Mouse (Mus musculus): ENCODE measurements around the gene Trpc2. TPM values are rescaled to one million over a fixed set of nuclear protein-coding genes. Genes with fewer than 3 reads are reported as not detected.

The Trpc2 gene
- total and polyA plus RNA-seq, 3 experiments = not detected

GRCm38 (mm10) chr7:102104126-102104525, 21.2 kb downstream of the Trpc2 start:
- H3K27ac ChIP-seq (ENCODE audit: control insufficient read depth, low read depth, low read length) = no peak overlapping the region
- H3K36me3 ChIP-seq (ENCODE audit: control insufficient read depth in 1 of 2, insufficient read depth in 2 of 2, low read length in 2 of 2) = peaks cover 0 to 3% of the 10 kb centered on the region in 2 experiments; a peak in 1 of 4 replicates
- no peak overlapping the region for H3K9ac ChIP-seq (ENCODE audit: control insufficient read depth, low read depth, low read length, poor library complexity, severe bottlenecking)
- TF ChIP-seq ZNF384 (IDR thresholded peaks at IDR 0.05; ENCODE audit: low read depth, low read length) = no peak
- TF ChIP-seq JUND (IDR thresholded peaks at IDR 0.05; ENCODE audit: low read depth, low read length) = no peak
- TF ChIP-seq MEF2A (IDR thresholded peaks at IDR 0.05; ENCODE audit: extremely low read depth, insufficient replicate concordance, low read depth, low read length, poor library complexity, severe bottlenecking) = no peak
- no peak for TF ChIP-seq CHD2 (IDR thresholded peaks at IDR 0.05; ENCODE audit: low read length)
- no peak for TF ChIP-seq TCF12 (IDR thresholded peaks at IDR 0.05; ENCODE audit: low read depth, low read length)
- no peak for TF ChIP-seq RAD21 (IDR thresholded peaks at IDR 0.05; ENCODE audit: low read depth, low read length)
- no peak for TF ChIP-seq SMC3 (IDR thresholded peaks at IDR 0.05; ENCODE audit: low read depth, low read length)
- TF ChIP-seq HCFC1 (IDR thresholded peaks at IDR 0.05; ENCODE audit: low read depth, low read length) = no peak
- TF ChIP-seq EP300 (IDR thresholded peaks at IDR 0.05; ENCODE audit: low read depth in 1 of 2, low read length in 2 of 2) = no peak
- TF ChIP-seq ETS1 (IDR thresholded peaks at IDR 0.05; ENCODE audit: low read depth, low read length) = no peak
- TF ChIP-seq ZMIZ1 (IDR thresholded peaks at IDR 0.05; ENCODE audit: low read depth, low read length) = no peak
- TF ChIP-seq BHLHE40 (IDR thresholded peaks at IDR 0.05; ENCODE audit: borderline replicate concordance, low read depth, low read length) = no peak
- TF ChIP-seq MAZ (IDR thresholded peaks at IDR 0.05; ENCODE audit: low read depth, low read length) = no peak
- no peak for TF ChIP-seq USF1 (IDR thresholded peaks at IDR 0.05; ENCODE audit: low read depth, low read length)
- no peak for TF ChIP-seq UBTF (IDR thresholded peaks at IDR 0.05; ENCODE audit: borderline replicate concordance, insufficient read depth, low read depth, low read length)
- TF ChIP-seq KAT2A (conservative IDR thresholded peaks at IDR 0.05; ENCODE audit: low read depth, low read length) = no peak
- TF ChIP-seq MAFK (IDR thresholded peaks at IDR 0.05; ENCODE audit: borderline replicate concordance, low read depth, low read length) = no peak
- TF ChIP-seq ELF1 (IDR thresholded peaks at IDR 0.05; ENCODE audit: low read depth, low read length) = no peak
- TF ChIP-seq CTCF (IDR thresholded peaks at IDR 0.05 in 2 of 3, conservative IDR thresholded peaks at IDR 0.05 in 1 of 3; ENCODE audit: control insufficient read depth in 1 of 3, insufficient read depth in 1 of 3, low read depth in 2 of 3, low read length in 3 of 3, poor library complexity in 1 of 3, severe bottlenecking in 1 of 3) = no peak
- H3K4me3 ChIP-seq (ENCODE audit: control insufficient read depth in 1 of 2, insufficient read depth in 1 of 2, low read depth in 2 of 2, low read length in 2 of 2) = no peak overlapping the region
- H3K27me3 ChIP-seq (ENCODE audit: control insufficient read depth in 1 of 2, insufficient read depth in 2 of 2, low read length in 2 of 2) = no peaks in the 10 kb centered on the region; a peak in 3 of 4 replicates
- no peak for DNase-seq (ENCODE audit: low read depth, low spot score)
- H3K4me1 ChIP-seq (ENCODE audit: control insufficient read depth in 1 of 2, insufficient read depth in 2 of 2, low read length in 2 of 2) = peaks cover 6 to 9% of the 10 kb centered on the region in 2 experiments
- H3K79me2 ChIP-seq (ENCODE audit: control insufficient read depth, insufficient read depth, low read length, poor library complexity) = no peaks in the 10 kb centered on the region
- H3K9me3 ChIP-seq (replicated peaks; ENCODE audit: insufficient read depth, low read length) = no peaks in the 10 kb centered on the region

GRCm38 (mm10) chr7:102106700-102107141, 23.8 kb downstream of the Trpc2 start:
- no peak for TF ChIP-seq KAT2A (conservative IDR thresholded peaks at IDR 0.05; ENCODE audit: low read depth, low read length)
- no peak for TF ChIP-seq ETS1 (IDR thresholded peaks at IDR 0.05; ENCODE audit: low read depth, low read length)
- TF ChIP-seq USF1 (IDR thresholded peaks at IDR 0.05; ENCODE audit: low read depth, low read length) = no peak
- H3K79me2 ChIP-seq (ENCODE audit: control insufficient read depth, insufficient read depth, low read length, poor library complexity) = no peaks in the 10 kb centered on the region
- peaks cover 0 to 2% of the 10 kb centered on the region in 2 experiments; a peak in 3 of 4 replicates for H3K27me3 ChIP-seq (ENCODE audit: control insufficient read depth in 1 of 2, insufficient read depth in 2 of 2, low read length in 2 of 2)
- no peaks in the 10 kb centered on the region for H3K9me3 ChIP-seq (replicated peaks; ENCODE audit: insufficient read depth, low read length)
- no peak overlapping the region for H3K27ac ChIP-seq (ENCODE audit: control insufficient read depth, low read depth, low read length)
- peaks cover 0 to 3% of the 10 kb centered on the region in 2 experiments; a peak in 1 of 4 replicates for H3K36me3 ChIP-seq (ENCODE audit: control insufficient read depth in 1 of 2, insufficient read depth in 2 of 2, low read length in 2 of 2)
- no peak overlapping the region for H3K4me3 ChIP-seq (ENCODE audit: control insufficient read depth in 1 of 2, insufficient read depth in 1 of 2, low read depth in 2 of 2, low read length in 2 of 2)
- DNase-seq (ENCODE audit: low read depth, low spot score) = no peak
- H3K4me1 ChIP-seq (ENCODE audit: control insufficient read depth in 1 of 2, insufficient read depth in 2 of 2, low read length in 2 of 2) = peaks cover 6 to 9% of the 10 kb centered on the region in 2 experiments
- H3K9ac ChIP-seq (ENCODE audit: control insufficient read depth, low read depth, low read length, poor library complexity, severe bottlenecking) = no peak overlapping the region
